Mouse (Mus musculus) ovary, postnatal 14 days (tissue): ENCODE results near the gene Ip6k2.
A peak's percentile ranks its signal among the peaks of the same experiment; 100 is the strongest.

Experiments
- DNase-seq: peaks from one replicate; pipeline ENCODE4 v3.0.0; 2022; ENCODE audit warnings: low spot score

Ip6k2 gene

DNA sequence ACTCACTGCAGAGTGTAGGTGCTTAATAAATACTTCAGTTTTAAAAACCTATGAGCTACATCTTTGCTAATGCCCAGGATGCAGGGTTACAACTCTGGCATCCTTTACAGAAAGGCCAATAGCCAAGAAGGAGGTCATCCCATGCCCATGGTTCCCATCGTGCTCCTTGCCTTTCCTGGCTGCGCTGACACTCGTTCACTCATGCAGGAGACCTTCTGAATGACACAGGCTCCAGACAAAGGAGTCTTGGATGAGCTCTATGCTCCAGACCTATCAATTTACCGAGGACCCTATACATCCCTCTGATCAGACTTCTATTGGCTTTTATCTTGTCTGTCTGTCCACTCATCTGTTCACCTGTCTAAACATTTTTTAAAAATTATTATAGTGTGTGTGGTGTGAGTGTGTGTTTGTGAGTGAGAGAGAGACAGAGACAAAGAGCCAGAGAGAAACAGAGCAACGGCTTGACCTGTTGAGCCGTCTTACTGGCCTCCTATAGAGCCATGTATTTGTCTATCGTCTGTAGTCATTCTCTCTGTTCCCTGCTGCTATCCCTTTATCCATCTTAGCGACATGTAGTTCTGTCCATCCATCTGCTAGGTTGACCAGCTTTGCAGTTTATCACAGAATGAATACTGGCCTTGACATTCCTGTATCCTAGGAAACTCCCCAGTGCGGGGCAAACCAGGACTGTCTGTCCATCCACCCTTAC is 604 bp upstream of the Ip6k2 start:
- no peak for DNase-seq

DNA sequence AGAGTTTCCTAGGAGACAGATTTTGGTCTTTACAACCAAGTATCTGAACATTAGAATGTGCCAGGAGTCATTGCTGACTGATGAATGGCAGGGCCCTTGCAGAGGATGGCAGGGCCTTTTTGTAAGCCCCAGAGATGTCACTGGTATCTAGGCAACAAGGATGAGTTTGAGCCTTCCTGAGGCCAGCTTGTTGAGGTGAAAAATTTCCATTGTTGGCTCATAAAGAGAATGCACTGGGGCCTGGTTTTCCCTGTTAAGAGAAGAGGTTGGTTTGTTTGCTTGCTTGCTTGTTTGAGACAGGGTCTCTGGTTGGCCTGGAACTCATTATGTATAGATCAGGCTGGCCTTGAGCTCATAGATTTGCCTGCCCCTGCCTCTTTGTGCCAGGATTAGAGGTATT is 1.8 kb downstream of the Ip6k2 start:
- no peak for DNase-seq

DNA sequence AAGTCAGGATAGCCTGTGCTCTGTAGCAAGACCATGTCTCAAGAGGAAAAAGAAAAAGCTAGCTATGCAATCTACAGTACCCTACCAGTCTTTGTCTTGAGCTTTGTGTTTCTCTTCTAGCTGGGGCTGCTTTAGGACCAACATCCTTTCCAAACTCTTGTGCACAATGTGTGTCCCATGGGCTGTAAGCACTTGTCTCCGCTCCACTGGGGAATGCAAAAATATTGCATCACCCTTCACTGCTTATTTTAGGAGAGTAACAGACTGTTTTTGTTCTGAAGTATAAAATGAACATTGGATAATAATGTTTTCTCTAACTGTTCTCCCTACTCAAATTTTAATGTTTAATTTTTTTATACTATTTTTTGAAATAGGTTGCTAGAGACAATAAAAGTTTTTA is 2.9 kb downstream of the Ip6k2 start:
- no peak for DNase-seq

DNA sequence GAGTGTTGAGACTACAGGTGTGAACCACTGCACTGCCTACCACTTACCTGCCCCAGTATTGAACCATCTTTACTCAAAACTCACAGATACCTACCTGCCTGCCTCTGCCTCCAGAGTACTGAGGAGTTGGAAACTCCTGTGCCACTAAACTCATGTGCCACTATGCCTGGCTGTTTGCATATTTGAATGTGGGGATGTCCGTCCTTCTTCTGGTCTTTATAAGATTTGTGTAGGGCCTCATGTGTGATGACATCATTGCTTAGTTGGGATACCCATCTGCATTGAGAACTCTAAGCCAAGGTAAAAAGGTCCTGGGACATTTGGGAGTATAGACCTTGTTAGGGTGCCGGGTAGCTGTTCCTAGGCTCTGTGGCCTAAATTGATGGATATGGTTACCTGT is 3.5 kb downstream of the Ip6k2 start:
- DNase-seq, result no peak

DNA sequence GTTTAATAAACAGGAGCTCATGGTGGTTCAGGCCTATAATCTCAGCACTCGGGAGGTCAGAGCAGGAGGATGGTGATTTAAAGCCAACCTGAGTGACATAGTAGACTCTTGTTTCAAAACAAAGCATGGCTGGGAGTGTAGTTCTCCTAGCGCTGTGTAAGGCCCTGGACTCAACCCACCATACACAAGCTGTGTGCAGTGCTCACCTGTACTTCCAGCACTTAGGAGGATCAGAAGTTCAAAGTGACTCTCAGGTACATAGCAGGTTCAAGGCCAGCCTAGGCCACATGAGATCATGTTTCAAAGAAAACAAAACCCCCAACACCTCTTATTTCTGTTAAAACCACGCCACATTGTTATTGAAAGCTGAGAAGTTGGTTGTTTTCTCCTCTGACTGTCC is 5.1 kb downstream of the Ip6k2 start:
- no peak for DNase-seq

DNA sequence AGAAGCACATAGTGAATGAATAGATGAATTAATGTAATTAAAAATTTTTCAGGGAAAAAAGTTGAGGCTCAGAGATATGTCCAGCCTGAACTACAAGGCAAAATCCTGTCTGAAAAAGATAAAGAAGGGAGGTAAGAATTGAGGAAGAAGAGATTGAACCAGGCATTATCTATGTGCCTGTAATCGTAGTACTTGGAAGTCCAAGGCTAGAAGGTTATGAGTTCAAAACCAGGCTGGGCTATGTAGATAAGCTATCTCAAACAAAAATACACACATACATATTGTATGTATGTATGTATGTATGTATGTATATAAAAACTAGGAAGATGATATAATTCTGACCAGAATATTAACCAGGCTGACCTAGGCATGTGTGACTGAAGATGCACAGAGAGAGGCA is 8.7 kb downstream of the Ip6k2 start:
- no peak for DNase-seq

DNA sequence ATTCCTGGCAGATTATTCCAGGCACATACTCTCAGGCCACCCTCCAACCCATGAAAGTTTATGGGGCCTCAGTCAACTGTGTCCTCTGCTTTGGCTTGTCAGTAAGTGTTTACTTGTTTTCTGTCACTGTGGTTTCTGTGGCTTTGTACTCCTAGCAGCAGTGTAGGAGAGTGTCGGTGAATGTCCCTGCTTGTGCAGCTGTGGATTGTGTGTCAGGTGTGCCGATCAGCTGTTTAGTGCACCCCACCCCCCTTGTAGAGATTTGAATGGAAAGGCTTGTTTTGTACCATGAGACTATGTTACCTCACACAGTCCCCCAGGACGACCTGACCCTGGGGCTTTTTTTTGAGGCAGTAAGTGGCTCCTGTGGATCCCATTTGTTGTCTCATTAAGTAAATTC is 9.1 kb downstream of the Ip6k2 start:
- DNase-seq, result no peak

DNA sequence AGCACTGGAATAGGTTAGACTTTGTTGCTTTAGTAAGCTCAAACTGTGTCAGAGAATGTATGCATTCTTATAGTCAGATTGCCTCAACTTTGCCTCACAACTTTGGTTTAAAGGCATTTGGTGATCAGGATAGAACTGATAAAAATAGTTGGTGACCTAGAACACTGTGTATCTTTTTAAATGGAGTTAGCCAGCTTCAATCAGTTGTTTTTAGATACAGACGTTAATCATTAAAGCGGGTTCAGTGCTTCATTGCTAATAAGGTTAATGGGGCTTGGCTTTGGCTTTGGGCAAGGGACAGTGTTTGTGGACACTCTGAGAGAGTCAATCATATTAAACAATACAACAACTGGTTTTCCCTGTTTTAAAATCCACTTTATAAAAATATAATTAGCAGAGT is 11.7 kb downstream of the Ip6k2 start:
- DNase-seq, result no peak

DNA sequence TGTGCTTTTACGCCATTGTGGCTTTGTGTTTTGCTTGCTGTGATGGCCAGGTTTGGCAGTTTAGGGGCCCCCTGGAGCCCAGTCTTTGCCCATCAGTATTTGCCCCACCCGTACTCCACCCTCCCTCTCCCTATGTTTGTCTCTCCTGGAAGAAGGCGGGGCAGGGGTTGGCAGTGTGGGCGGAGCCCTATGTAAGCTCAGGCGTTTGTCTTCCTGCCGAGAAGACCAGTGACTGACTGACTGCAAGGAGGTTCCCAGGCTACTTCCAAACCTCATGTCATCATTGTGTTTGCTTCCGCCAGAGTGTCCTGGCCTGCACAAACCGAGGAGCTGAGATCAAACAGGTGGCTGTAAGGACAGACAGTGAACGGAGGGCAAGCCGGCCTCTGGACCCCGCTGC is 12.2 kb downstream of the Ip6k2 start:
- no peak for DNase-seq

DNA sequence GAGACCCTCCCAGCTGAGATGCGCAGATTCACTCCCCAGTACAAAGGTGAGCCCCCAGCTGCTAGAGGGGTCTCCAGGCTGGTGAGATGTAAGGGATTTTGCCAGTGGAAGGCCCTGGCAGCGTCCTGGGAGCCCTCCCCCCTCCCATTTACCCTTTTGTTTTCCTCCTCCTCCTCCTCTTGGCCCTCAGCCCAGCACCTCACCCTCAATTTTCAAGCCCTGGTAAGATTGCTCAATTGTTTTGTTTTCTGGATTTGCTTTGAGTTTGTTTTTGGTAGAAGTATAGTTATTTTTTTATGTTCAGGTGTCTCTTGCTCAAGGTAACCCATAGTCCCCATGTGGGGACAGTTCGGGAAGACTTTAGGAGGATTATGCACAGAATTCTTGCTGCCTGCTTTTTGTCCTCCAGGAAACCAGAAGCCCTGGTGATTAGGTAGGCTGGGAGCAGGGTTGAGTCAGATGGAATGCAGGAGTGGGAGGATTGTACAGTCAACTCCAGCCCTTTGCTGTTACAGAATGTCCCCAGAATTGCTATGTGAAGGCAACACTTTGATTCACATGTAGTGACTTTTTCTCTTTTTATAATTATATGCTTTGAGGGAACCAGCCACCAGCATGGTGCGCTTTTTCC is 12.9 kb downstream of the Ip6k2 start:
- DNase-seq, result no peak

DNA sequence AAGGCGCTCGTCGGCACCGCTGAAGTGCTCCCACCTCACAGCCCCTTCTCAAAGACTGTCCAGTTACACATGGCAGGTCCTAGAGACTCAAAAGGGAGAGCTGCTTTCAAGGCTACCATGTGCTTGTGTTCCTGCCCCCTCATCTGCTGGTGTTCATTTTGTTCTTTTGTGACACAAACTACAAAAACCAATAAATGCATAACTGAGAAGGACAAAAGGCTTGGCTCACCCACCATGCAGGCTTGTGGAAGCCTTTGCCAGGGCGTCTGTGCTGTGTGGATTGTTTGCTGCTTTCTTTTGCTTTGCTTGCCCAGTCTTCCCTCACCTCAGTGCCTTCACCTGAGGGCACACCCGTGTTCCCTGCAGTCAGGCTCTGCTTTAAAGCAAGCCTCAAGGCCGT is 13.9 kb downstream of the Ip6k2 start:
- no peak for DNase-seq

DNA sequence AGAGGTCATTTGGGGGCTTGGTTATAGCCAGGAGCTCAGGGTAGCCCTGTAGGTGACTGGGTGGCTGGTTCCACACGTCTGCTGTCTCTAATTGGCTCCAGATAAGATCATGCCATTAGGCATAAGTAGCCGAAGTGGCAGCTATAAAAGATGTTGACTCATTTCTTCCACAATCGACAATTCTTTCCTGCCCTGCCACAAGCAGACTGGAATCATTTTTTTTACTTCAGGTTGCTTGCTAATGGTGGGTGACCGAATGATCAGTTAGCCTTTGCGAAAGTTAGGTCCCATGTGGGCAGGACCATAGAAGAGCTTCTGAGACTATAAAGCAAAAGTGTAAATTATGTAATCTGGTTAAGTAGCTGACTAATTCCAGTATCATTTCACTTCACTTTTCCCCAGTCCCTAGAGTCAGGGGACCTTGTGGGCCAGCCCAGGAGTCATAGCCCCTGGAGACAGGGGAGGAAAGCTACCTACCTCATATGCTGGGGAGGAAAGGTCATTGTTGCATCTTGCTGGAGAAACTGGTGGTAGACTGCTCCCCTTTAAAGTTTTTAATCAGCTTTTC is 15.0 kb downstream of the Ip6k2 start:
- DNase-seq, result no peak

DNA sequence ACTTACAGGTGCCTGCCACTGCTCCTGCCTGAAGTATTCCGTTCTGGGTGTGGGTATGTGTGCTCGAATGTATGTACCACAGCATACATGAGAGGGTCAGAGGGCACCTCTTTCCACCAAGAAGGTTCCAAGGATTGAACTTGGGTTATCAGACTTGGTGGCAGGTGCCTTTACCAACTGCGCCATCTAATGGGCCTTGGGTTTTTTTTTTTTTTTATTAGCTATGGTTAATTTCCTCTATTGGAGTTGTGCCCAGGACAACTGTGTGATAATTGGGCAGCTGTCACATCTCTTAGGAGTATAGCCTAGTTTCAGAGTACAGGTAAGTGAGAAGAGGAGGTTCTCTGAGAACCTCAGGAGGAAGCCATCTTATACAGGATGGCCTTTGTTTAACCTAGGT is 16.0 kb downstream of the Ip6k2 start:
- DNase-seq, result no peak

DNA sequence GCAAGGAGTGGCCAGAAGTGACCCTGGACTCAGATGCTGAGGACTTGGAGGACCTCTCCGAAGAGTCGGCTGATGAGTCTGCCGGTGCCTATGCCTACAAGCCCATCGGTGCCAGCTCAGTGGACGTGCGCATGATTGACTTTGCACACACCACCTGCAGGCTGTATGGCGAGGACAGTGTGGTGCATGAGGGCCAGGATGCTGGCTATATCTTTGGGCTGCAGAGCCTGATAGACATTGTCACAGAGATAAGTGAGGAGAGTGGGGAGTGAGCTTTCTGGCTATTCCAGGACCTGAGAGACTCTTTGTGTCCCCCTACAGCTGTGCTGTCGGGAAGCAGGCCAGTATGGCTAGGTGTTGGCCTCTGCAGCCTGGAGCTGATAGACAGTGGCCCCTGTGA is 22.2 kb downstream of the Ip6k2 start:
- DNase-seq, result no peak

DNA sequence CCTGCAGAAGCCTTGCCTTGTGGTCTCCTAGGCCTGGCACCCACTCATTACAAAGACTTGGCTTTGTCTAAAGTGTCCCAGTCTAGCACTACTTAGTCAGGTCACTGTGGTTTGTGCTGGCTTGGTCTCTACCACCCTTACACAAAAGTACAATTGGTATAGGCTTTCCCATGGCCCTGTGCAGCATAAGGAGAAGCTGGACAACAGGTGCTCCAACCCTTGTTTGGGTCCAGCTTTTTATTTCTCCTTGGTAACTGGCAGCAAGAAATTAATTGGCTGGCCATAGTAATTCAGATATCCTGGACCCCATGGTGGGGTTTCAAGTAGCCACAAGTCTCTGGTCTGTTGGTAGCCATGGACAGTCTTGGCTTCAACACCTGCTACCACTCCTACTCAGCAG is 22.8 kb downstream of the Ip6k2 start:
- DNase-seq, result no peak

DNA sequence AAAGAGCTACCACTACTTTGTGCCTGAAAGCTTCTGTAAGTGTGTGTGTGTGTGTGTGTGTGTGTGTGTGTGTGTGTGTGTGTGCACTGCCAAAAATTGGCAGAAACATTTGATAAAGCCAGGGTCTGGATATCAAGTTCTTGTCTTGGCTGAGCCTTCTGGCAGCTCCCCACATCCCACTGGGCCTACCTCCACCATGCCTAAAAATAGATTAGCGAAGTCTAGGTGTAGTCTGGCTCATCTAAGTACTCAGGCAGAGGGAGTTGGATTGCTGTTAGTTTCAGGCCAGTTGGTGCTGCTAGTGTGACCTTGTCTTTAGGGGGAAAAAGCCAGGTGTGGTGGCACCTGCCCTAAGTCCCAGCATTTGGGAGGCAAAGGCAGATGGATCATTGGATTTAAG is 23.2 kb downstream of the Ip6k2 start:
- no peak for DNase-seq

DNA sequence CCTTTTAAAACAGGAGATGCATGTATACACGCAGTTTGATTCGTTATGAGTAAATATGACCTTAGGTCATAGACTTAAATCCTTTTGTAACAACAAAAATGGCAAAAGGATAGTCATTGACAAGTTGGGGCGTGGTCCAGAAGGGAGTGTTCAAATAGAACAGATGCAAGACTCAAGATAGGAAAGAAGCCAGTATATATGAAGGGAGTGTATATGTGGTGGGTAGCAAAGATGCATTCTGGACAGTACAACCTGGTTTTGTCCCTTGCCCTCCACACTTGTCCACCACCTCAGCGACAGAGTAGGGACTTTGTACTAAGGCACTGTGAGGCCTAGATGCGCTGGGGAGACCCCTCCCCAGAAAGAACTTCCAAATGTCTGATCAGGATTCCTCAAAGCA is 24.1 kb downstream of the Ip6k2 start:
- no peak for DNase-seq

DNA sequence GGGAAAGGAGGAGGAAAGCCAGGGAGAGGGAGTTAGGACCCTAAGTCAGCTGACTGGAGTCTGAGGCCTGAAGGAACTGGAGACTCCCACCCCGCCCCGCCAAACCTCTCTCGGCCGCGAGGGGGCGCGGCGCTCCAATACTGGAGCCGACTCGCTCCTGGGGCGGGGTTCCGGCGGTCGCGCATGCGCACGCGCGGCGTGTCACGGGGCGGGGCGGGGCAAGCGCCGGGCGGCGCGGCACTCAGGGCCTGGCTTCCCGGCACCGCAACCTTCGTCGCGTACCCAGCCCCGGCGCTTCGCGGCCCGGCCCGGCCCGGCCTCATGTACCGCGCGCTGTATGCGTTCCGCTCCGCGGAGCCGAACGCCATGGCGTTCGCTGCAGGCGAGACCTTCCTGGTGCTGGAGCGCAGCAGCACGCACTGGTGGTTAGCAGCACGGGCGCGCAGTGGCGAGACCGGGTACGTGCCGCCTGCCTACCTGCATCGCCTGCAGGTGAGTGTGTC is 24.6 kb downstream of the Ip6k2 start, which contains the start of gene Nckipsd:
Gene Nckipsd (plus strand): TSS at position 206 of the 503 bp plus-strand sequence.
- peak; percentile 96 for DNase-seq

DNA sequence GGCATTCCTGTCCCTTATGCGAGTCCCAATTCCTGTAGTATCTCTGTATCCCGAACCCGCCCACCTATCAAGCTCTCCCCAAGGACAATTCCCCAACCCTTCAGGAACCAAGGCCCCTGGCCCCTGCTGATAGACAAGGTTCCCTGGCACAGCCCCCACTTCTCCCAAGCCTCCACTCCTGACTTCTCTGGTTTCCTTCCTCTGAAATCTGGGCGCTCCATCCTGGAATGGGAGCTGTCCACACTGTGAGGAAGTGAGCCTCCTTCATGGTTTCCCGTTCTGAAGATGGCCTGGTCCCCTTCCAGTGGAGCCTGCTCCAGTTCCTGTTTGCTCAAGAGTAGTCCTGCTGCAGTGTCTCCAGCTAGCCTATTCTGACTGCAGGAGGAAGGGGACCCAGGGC is 25.6 kb downstream of the Ip6k2 start:
- DNase-seq, result no peak

DNA sequence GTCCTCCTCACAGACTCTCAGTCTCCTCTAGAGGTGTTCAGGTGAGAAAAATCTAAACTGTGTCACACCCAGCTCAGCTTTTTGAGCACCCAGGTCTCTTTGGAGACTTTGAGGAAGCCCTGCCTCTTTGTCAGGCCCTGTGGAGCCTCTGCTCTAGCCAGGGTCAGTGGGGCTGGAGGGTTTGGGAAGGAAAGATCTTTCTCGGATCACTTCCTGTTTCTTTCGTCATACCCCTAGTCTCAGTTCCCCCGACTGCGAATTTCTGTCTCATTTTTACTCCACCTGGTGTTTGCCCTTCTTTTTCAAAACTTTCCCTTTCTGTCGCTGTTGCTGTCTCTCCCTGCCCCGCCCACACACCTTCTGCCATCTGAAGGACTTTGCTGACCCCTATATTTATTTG is 26.1 kb downstream of the Ip6k2 start:
- DNase-seq, result no peak

DNA sequence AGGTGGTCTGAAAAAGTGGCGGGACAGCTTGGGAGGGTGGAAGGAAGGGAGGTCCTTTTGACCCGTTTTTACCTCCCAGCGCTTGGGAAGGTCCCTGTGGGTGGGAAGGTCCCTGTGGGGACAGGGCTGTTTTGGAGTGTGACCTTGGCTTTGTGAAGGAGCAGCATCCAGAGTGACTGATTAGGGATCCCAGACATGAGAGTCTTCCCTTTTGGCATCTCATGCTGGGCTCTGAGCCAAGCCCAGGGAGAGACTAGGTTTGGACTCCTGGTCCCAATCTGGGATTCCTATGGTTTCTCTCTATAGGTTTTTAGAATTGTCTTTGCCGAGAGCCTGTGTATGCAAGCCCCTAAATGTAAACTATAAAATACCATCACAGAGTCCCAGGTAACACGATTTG is 26.9 kb downstream of the Ip6k2 start:
- no peak for DNase-seq

DNA sequence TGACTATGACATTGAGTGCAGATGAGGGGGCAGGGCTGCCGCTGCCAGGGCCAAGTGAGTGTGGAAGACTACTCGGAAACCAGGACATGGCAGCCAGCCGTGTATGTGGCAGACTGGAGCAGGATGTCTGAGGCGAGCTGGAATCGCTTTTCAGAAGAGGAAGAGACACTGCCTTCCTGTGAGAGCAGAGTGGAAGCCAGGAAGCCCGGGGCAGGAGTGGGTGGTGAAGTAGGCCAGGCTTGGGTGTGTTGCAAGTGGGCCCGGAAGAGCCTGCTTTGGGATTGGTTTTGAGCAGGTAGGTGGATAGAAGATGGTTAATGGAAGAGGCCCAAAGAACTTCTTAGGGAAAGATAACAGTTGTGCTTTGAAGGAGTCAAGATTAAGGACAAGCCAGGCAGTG is 32.0 kb downstream of the Ip6k2 start:
- DNase-seq, result no peak

DNA sequence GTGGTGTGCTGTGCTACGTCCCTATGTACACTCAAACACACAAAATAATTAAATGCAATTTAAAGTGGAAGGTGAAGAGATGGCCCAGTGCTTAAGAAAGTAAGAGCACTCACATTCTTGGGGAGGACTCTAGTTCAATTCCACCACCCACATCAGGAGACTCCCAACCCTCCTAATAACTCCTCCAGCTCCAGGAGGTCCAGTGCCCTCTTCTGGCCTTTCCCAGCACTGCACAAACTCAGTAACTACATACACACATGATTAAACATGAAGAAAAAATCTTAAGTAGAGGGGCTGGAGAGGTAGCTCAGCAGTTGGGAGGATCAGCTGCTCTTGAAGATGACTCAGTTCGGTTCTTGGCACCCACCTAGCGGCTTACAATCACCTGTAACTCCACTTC is 35.9 kb downstream of the Ip6k2 start:
- no peak for DNase-seq

DNA sequence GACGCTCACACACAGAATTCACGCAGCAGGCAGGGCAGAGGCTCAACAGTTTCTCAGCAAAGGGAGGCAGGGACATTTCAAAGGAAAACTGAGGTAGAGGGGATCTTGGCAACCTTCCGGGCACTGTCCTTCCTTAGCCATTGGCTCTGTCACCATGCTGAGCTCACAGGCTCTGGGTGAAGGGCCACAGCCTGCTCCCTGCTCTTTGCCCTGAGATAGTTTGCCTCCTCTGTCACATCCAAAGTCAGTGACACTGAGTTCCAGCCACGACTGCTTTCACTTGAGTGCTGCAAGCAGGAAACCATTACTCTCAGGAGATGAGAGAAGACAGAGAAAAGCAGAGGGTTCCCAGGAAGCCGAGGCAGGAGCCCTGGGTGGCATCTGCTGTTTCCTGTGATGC is 36.5 kb downstream of the Ip6k2 start:
- no peak for DNase-seq
